Mouse (Mus musculus) liver, embryonic 14.5 days (tissue): Measurements from ENCODE around the gene Pdk2.

Experiments
- CTCF ChIP-seq: IDR thresholded peaks from 2 replicates; pipeline ENCODE4 v1.5.1; 2016; ENCODE audit warnings: antibody characterized with exemption, low read depth, control low read depth
- EP300 ChIP-seq: IDR thresholded peaks from 2 replicates; pipeline ENCODE4 v1.6.1; 2016; ENCODE audit warnings: antibody characterized with exemption, low read depth

DNA sequence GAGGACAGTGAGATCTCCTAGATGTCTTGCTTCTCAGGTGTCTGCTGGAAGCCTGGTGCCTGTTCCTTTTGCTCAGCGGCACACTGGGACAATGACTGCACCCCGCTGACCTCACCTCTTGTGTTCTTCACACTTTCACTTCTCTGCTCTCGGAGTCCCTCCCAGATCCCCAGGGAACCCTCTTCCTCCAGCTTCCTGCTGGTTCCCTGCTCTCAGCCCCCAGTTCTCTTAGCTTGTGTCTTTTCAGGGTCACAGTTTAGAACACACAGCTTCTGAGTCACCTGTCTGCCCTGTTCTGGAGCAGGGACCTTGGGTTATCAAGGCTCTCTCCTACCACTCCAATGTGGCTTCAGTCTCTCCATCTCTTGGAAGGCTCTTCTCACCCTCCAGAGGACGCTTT is 43.0 kb upstream of the Pdk2 start:
- TF ChIP-seq CTCF = no peak
- TF ChIP-seq EP300 = no peak
